Comparison of ENCODE assay signal across 13 mouse cellular contexts in genomic region chr19:42636631-42637030, GRCm38 (mm10). TPM values are rescaled to one million over a fixed set of nuclear protein-coding genes. Genes with fewer than 3 reads are reported as not detected.
DNase-seq lines count a peak whose midpoint lies in the region; ATAC-seq and TF ChIP-seq lines count a peak whose summit lies in the region.
"Had no signal": no experiment of that assay in that cellular context is flagged by ENCODE, and none has a peak within 500 bp of the region (broad histone marks: within the 10 kb centered on the region; RNA-seq: fewer than 3 reads in every experiment).

No protein-coding gene starts in this region.

- no peaks in the 10 kb centered on the region for H3K9me3 ChIP-seq in lung, postnatal 0 days (ENCODE audit: low read length)
- H3K9me3 ChIP-seq: heart, embryonic 13.5 days; limb, embryonic 15.5 days had no signal

- no peak for TF ChIP-seq CTCF in lung, postnatal 0 days (IDR thresholded peaks at IDR 0.05)

- DNase-seq in heart, adult 11 months = peak; percentile 87
- no peak for DNase-seq in heart, postnatal 25 days (ENCODE audit: low spot score)
- peak; percentile 22 for DNase-seq in lung, postnatal 0 days (ENCODE audit: low spot score)
- DNase-seq in lung, postnatal 25 days (ENCODE audit: low spot score) = no peak
- peak; percentile 42 for DNase-seq in NIH3T3 (ENCODE audit: low read depth)
- DNase-seq in hindlimb bud, embryonic 11.5 days (ENCODE audit: extremely low spot score, low read depth, low spot score) = peak; percentile 35
- DNase-seq in left cerebral cortex, postnatal 10 days (ENCODE audit: extremely low spot score in 1 of 2, low spot score in 2 of 2) = no peak
- no peak for DNase-seq in frontal cortex, postnatal 25 days (ENCODE audit: low spot score in 2 of 2)
- DNase-seq: cerebellum, adult 9-10 months had no signal

- H3K9ac ChIP-seq in lung, postnatal 0 days (replicated peaks; ENCODE audit: low read depth) = no peak overlapping the region
- H3K9ac ChIP-seq: heart, embryonic 13.5 days; limb, embryonic 15.5 days had no signal

- H3K4me2 ChIP-seq in lung, postnatal 0 days (replicated peaks; ENCODE audit: low read depth, low read length) = no peak overlapping the region
- H3K4me2 ChIP-seq: heart, embryonic 13.5 days; limb, embryonic 15.5 days had no signal

- 36% methylated on average over 11 of the region's 11 CpGs for WGBS in lung, postnatal 0 days

- H3K4me1 ChIP-seq in lung, postnatal 0 days (ENCODE audit: insufficient read depth, low read depth, low read length) = no peaks in the 10 kb centered on the region

- intact Hi-C loops in heart, postnatal 25 days (cut with DNase I) = no loop called here
- intact Hi-C loops in left cerebral cortex, postnatal 10 days (cut with DNase I) = no loop called here

- ATAC-seq in lung, postnatal 0 days = no peak
- ATAC-seq: hindbrain, embryonic 16.5 days had no signal

- no peak for TF ChIP-seq EP300 in lung, postnatal 0 days (IDR thresholded peaks at IDR 0.05)

- no peaks in the 10 kb centered on the region for H3K27me3 ChIP-seq in lung, postnatal 0 days (replicated peaks; ENCODE audit: insufficient read depth, low read length)
- H3K27me3 ChIP-seq: limb, embryonic 15.5 days had no signal

- H3K27ac ChIP-seq in lung, postnatal 0 days (ENCODE audit: low read length) = no peak overlapping the region
- H3K27ac ChIP-seq: heart, embryonic 13.5 days; limb, embryonic 15.5 days had no signal

- H3K36me3 ChIP-seq in lung, postnatal 0 days (ENCODE audit: insufficient read depth, low read length) = no peaks in the 10 kb centered on the region
- H3K36me3 ChIP-seq: heart, embryonic 13.5 days; limb, embryonic 15.5 days had no signal

- H3K4me3 ChIP-seq in lung, postnatal 0 days (ENCODE audit: low read depth, low read length) = no peak overlapping the region
- H3K4me3 ChIP-seq: heart, embryonic 13.5 days; limb, embryonic 15.5 days had no signal

RNA-seq across cellular contexts. Expression of gene Loxl4, which starts 24.0 kb away (rescaled TPM):
- 1 to 10 TPM; 1.2 to 1.3 TPM for total RNA-seq in heart, postnatal 25 days (2021)
- polyA plus RNA-seq in lung, postnatal 0 days (2015; fragmentation: Nextera tagmentation; extraction: Ambion mirVana) = 0.60 and 0.64 TPM in 2 replicates
- total RNA-seq in left cerebral cortex, postnatal 10 days (2021) = under 1 TPM; 0.47 to 0.51 TPM
- total RNA-seq: megakaryocyte progenitor cell, adult 5-6 weeks had no signal

Comparison
In these comparisons a context has a peak if more than half of its experiments do, and no peak if none do; other contexts are left out.
1. DNase-seq: peak in heart, adult 11 months (single experiment), lung, postnatal 0 days (single experiment), NIH3T3 (single experiment) and hindlimb bud, embryonic 11.5 days (single experiment); none in heart, postnatal 25 days (single experiment), lung, postnatal 25 days (single experiment), left cerebral cortex, postnatal 10 days (0 of 2) and frontal cortex, postnatal 25 days (0 of 2).